Mouse (Mus musculus) lung, embryonic 14.5 days (tissue): ENCODE results near the gene Lmnb2. TPM values are rescaled to one million over a fixed set of nuclear protein-coding genes. Genes with fewer than 3 reads are reported as not detected.
A peak's percentile ranks its signal among the peaks of the same experiment; 100 is the strongest.

Experiments
- ATAC-seq: fragments of 200-750 bp; cut with Nextera tagmentation; 2 replicates; pipeline ENCODE4 v1.8.0; 2017; ENCODE audit warnings: mild to moderate bottlenecking, moderate TSS enrichment, moderate library complexity; ENCODE audit not compliant: insufficient read depth
- DNase-seq: peaks from one replicate; pipeline ENCODE4 v3.0.0-alpha.2; 2015
- H3K27ac ChIP-seq: fragments of 300-500 bp; sonication (generic); 2 replicates; pipeline ENCODE4 v1.5.1; 2014; ENCODE audit warnings: low read depth, mild to moderate bottlenecking, moderate library complexity
- H3K27me3 ChIP-seq: fragments of 300-500 bp; sonication (generic); 2 replicates; pipeline ENCODE4 v1.6.1; 2014; ENCODE audit warnings: low read length, control low read depth; ENCODE audit not compliant: insufficient read depth
- H3K36me3 ChIP-seq: fragments of 300-500 bp; sonication (generic); 2 replicates; pipeline ENCODE4 v1.6.1; 2014; ENCODE audit warnings: control low read depth; ENCODE audit not compliant: insufficient read depth
- H3K4me1 ChIP-seq: fragments of 300-500 bp; sonication (generic); 2 replicates; pipeline ENCODE4 v1.6.1; 2014; ENCODE audit warnings: antibody characterized with exemption, control low read depth; ENCODE audit not compliant: insufficient read depth
- H3K4me2 ChIP-seq: fragments of 300-500 bp; sonication (generic); 2 replicates; pipeline ENCODE4 v1.6.1; 2014; ENCODE audit warnings: mild to moderate bottlenecking
- H3K4me3 ChIP-seq: fragments of 300-500 bp; sonication (generic); 2 replicates; pipeline ENCODE4 v1.5.1; 2014; ENCODE audit warnings: low read depth, low read length
- H3K9ac ChIP-seq: fragments of 300-500 bp; sonication (generic); 2 replicates; pipeline ENCODE4 v1.6.1; 2014
- H3K9me3 ChIP-seq: fragments of 300-500 bp; sonication (generic); 2 replicates; pipeline ENCODE4 v1.6.1; 2016; ENCODE audit warnings: low read depth, low read length, control low read depth
- CTCF ChIP-seq: IDR thresholded peaks from 2 replicates; pipeline ENCODE4 v1.5.1; 2016; ENCODE audit warnings: antibody characterized with exemption, low read depth
- WGBS: fragments of 180-500 bp; shearing (Covaris S2); extraction: QIAGEN DNeasy Blood & Tissue Kit; methylation state at CpG from one replicate; pipeline ENCODE4 v1.1.7; 2014; 5-methylcytosine and 5-hydroxymethylcytosine counted together
- polyA plus RNA-seq: library from polyadenylated mRNA; unstranded; fragments of >200 nt; fragmentation: Nextera tagmentation; extraction: Ambion mirVana; gene quantifications from 2 replicates; pipeline ENCODE4 v1.2.1, GENCODE M21; 2014

Lmnb2 gene
- polyA plus RNA-seq, 1 experiment from 2014 or later: 24.4 TPM

- 0 out of 2 replicates have a peak overlapping the region, but pooled peaks have one; percentile 71 for H3K27ac ChIP-seq
- peak; percentile 39; the same call in 1 of the 2 replicates for TF ChIP-seq CTCF
- H3K4me2 ChIP-seq: peak overlapping the region; percentile 99
- H3K9me3 ChIP-seq: no peaks in the 10 kb centered on the region
- H3K36me3 ChIP-seq: peaks cover 21% of the 10 kb centered on the region
- H3K4me3 ChIP-seq: peak overlapping the region; percentile 81
- no peaks in the 10 kb centered on the region for H3K27me3 ChIP-seq
- H3K9ac ChIP-seq: peak overlapping the region; percentile 85
- DNase-seq (peak; percentile 48), ATAC-seq (no peak)
- 51% methylated on average over 3 of the region's 3 CpGs for WGBS
- peaks cover 4% of the 10 kb centered on the region; the same call in 1 of the 2 replicates for H3K4me1 ChIP-seq
These were observed 61.8 kb downstream of the Lmnb2 start for GRCm38 (mm10) chr10:80856267-80856666.

GRCm38 (mm10) chr10:80855749-80856073 lies 62.3 kb downstream of the Lmnb2 start:
- WGBS: 19% methylated on average over 11 of the region's 11 CpGs
- no peaks in the 10 kb centered on the region for H3K27me3 ChIP-seq
- TF ChIP-seq CTCF: no peak
- H3K36me3 ChIP-seq: peaks cover 23% of the 10 kb centered on the region
- no peak overlapping the region for H3K27ac ChIP-seq
- peak overlapping the region; percentile 81 for H3K4me3 ChIP-seq
- H3K4me2 ChIP-seq: peak overlapping the region; percentile 99
- H3K9ac ChIP-seq: peak overlapping the region; percentile 85
- peaks cover 4% of the 10 kb centered on the region; the same call in 1 of the 2 replicates for H3K4me1 ChIP-seq
- no peak for ATAC-seq
- peak; percentile 17 for DNase-seq
- no peaks in the 10 kb centered on the region for H3K9me3 ChIP-seq

GRCm38 (mm10) chr10:80854913-80855748 lies 62.9 kb downstream of the Lmnb2 start, which contains the start of the genes Lsm7 and Sppl2b:
Gene Lsm7, minus strand, starts transcription at chr10:80855209.
Gene Sppl2b, plus strand, starts transcription at chr10:80855275.
- peak; percentile 81 for ATAC-seq
- under 1% methylated on average over 80 of the region's 81 CpGs for WGBS
- peaks cover 23% of the 10 kb centered on the region for H3K36me3 ChIP-seq
- peak within 1 kb of the TSS; percentile 81 for H3K4me3 ChIP-seq
- TF ChIP-seq CTCF: no peak
- no peak within 1 kb of the TSS for H3K27ac ChIP-seq
- peak within 1 kb of the TSS; percentile 99 for H3K4me2 ChIP-seq
- peaks cover 4% of the 10 kb centered on the region; the same call in 1 of the 2 replicates for H3K4me1 ChIP-seq
- peak within 1 kb of the TSS; percentile 85 for H3K9ac ChIP-seq
- H3K9me3 ChIP-seq: no peaks in the 10 kb centered on the region
- H3K27me3 ChIP-seq: no peaks in the 10 kb centered on the region
- peak; percentile 99 for DNase-seq

Other genes starting within 250 kb of the Lmnb2 start
- 102 and 110 TPM in 2 replicates for gene Mknk2, start 240.1 kb downstream of the Lmnb2 start, polyA plus RNA-seq
- 35.1 and 40.3 TPM in 2 replicates for gene Mob3a, start 216.3 kb downstream of the Lmnb2 start, polyA plus RNA-seq
- 6.7 and 7.3 TPM in 2 replicates for gene Izumo4, start 216.1 kb downstream of the Lmnb2 start, polyA plus RNA-seq
- gene Ap3d1, start 176.0 kb downstream of the Lmnb2 start, polyA plus RNA-seq: 62.0 and 69.6 TPM in 2 replicates
- gene Dot1l, start 163.0 kb downstream of the Lmnb2 start, polyA plus RNA-seq: 26.9 and 29.1 TPM in 2 replicates
- gene Sf3a2, start 120.0 kb downstream of the Lmnb2 start, polyA plus RNA-seq: 97.2 and 98.4 TPM in 2 replicates
- 113 and 121 TPM in 2 replicates for gene Plekhj1, start 119.6 kb downstream of the Lmnb2 start, polyA plus RNA-seq
- gene Amh, start 113.0 kb downstream of the Lmnb2 start, polyA plus RNA-seq: 0.11 and 0.14 TPM in 2 replicates
- 0.93 and 0.97 TPM in 2 replicates for gene Jsrp1, start 104.7 kb downstream of the Lmnb2 start, polyA plus RNA-seq
- gene Oaz1, start 91.6 kb downstream of the Lmnb2 start, polyA plus RNA-seq: 1,866 and 1,984 TPM in 2 replicates
- 0.05 and 0.17 TPM in 2 replicates for gene Lingo3, start 74.2 kb downstream of the Lmnb2 start, polyA plus RNA-seq
- 334 and 337 TPM in 2 replicates for gene Lsm7, start 63.0 kb downstream of the Lmnb2 start, polyA plus RNA-seq
- gene Sppl2b, start 63.0 kb downstream of the Lmnb2 start, polyA plus RNA-seq: 32.3 and 38.7 TPM in 2 replicates
- 0.05 TPM in 1 of 2 replicates, not detected in the other for gene Tmprss9, start 46.4 kb downstream of the Lmnb2 start, polyA plus RNA-seq
- 315 and 321 TPM in 2 replicates for gene Timm13, start 17.3 kb downstream of the Lmnb2 start, polyA plus RNA-seq
- 18.3 and 24.6 TPM in 2 replicates for gene Gadd45b, start 11.8 kb upstream of the Lmnb2 start, polyA plus RNA-seq
- gene Gng7, start 96.7 kb upstream of the Lmnb2 start, polyA plus RNA-seq: 4.5 and 5.7 TPM in 2 replicates
- gene Diras1, start 107.4 kb upstream of the Lmnb2 start, polyA plus RNA-seq: 0.08 and 0.09 TPM in 2 replicates
- gene Slc39a3, start 119.2 kb upstream of the Lmnb2 start, polyA plus RNA-seq: 11.7 and 15.2 TPM in 2 replicates
- gene Sgta, start 141.9 kb upstream of the Lmnb2 start, polyA plus RNA-seq: 172 and 186 TPM in 2 replicates
- gene Thop1, start 151.8 kb upstream of the Lmnb2 start, polyA plus RNA-seq: 48.1 and 55.9 TPM in 2 replicates
- 0.41 and 0.58 TPM in 2 replicates for gene Creb3l3, start 180.6 kb upstream of the Lmnb2 start, polyA plus RNA-seq
- gene Map2k2, start 187.7 kb upstream of the Lmnb2 start, polyA plus RNA-seq: 180 and 199 TPM in 2 replicates
- gene Zbtb7a, start 217.0 kb upstream of the Lmnb2 start, polyA plus RNA-seq: 22.4 and 25.0 TPM in 2 replicates
- gene Pias4, start 249.7 kb upstream of the Lmnb2 start, polyA plus RNA-seq: 38.7 and 47.9 TPM in 2 replicates